Mouse (Mus musculus) erythroblast, embryonic 14.5 days (primary cell): Measurements from ENCODE around the gene Pgpep1.

Experiments
- GATA1 ChIP-seq: IDR thresholded peaks from 2 replicates; pipeline ENCODE4 v1.6.1; 2012; ENCODE audit warnings: low read length, inconsistent platforms, mixed read lengths
- TAL1 ChIP-seq: IDR thresholded peaks from 3 replicates; pipeline ENCODE4 v1.6.1; 2012; ENCODE audit warnings: low read length, inconsistent platforms, mixed read lengths

DNA sequence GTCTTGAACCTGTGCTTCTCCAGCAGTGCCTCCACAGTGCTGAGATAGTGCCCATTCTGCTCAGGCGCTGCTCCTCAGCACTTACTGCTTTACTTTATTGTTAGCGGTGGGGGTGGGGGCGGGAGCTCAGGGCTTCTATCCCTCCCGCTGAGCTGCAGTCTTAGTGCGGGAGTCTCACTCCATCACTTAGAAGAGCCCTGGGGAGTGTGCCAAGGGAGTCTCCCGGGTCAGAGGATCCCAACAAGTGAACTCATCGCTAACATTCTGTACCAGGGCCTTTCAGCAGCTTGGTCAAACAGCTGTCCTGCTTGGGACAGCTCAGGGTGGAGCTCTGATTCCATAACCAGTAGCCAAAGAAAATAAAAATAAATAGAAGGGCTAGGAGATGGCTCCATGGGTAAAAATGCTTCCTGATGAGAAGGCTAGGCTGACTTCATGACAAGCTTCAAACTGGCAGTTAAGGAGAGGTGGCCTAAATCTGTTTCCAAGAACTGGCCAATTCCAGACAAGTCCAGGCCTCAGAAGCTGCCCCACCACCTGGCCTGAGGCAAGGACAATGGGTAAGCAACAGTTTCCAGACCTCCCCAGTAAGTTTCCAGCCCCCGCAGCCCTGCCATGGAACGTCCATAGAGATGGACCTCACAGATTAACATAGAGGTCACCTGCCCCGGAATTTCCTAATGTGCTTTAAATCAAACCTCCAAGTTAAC is 11.6 kb upstream of the Pgpep1 start:
- TF ChIP-seq GATA1 (no peak), TAL1 (no peak)
